Mouse (Mus musculus) liver, embryonic 14.5 days (tissue): Measurements from ENCODE around the gene Fosb. TPM values are rescaled to one million over a fixed set of nuclear protein-coding genes. Genes with fewer than 3 reads are reported as not detected.

ENCODE experiments used
- ATAC-seq: fragments of 200-750 bp; cut with Nextera tagmentation; 2 replicates; pipeline ENCODE4 v1.8.0; 2017; ENCODE audit warnings: moderate number of reproducible peaks, mild to moderate bottlenecking, moderate library complexity; ENCODE audit not compliant: insufficient read depth
- DNase-seq, 3 experiments: peaks; one replicate each; pipeline ENCODE4 v3.0.0-alpha.2; 2012 to 2013; ENCODE audit warnings: low read depth in 3 of 3, low spot score in 3 of 3
- H3K27ac ChIP-seq: fragments of 300-500 bp; sonication (generic); 2 replicates; pipeline ENCODE4 v1.5.1; 2014; ENCODE audit warnings: moderate library complexity, mild to moderate bottlenecking, control low read depth, inconsistent platforms
- H3K27me3 ChIP-seq: fragments of 300-500 bp; sonication (generic); 2 replicates; pipeline ENCODE4 v1.6.1; 2014; ENCODE audit warnings: mild to moderate bottlenecking, low read length, moderate library complexity; ENCODE audit not compliant: control insufficient read depth, insufficient read depth
- H3K36me3 ChIP-seq: fragments of 300-500 bp; sonication (generic); replicated peaks from 2 replicates; pipeline ENCODE4 v1.6.1; 2014; ENCODE audit warnings: low read depth; ENCODE audit not compliant: control insufficient read depth, insufficient read depth
- H3K4me1 ChIP-seq, 2 experiments: fragments of 200-500 bp in 1 of 2; fragments of 300-500 bp in 1 of 2; sonication (generic) in 1 of 2; replicated peaks; 2 replicates each; pipeline ENCODE4 v1.6.1; 2012 to 2014; ENCODE audit warnings: antibody characterized with exemption in 1 of 2, inconsistent platforms in 1 of 2, low read length in 1 of 2; ENCODE audit not compliant: control insufficient read depth in 2 of 2, insufficient read depth in 2 of 2
- H3K4me2 ChIP-seq: fragments of 300-500 bp; sonication (generic); 2 replicates; pipeline ENCODE4 v1.6.1; 2014; ENCODE audit warnings: low read depth, mild to moderate bottlenecking, control low read depth, moderate library complexity
- H3K4me3 ChIP-seq, 2 experiments: fragments of 200-500 bp in 1 of 2; fragments of 300-500 bp in 1 of 2; sonication (generic) in 1 of 2; 2 replicates each; pipeline ENCODE4 v1.5.1; 2012 to 2014; ENCODE audit warnings: low read depth in 2 of 2, low read length in 2 of 2, mild to moderate bottlenecking in 2 of 2, control low read depth in 1 of 2, inconsistent platforms in 1 of 2, moderate library complexity in 1 of 2; ENCODE audit not compliant: insufficient read depth in 1 of 2
- H3K9ac ChIP-seq: fragments of 300-500 bp; sonication (generic); replicated peaks from 2 replicates; pipeline ENCODE4 v1.6.1; 2014; ENCODE audit warnings: mild to moderate bottlenecking, control low read depth, moderate library complexity
- H3K9me3 ChIP-seq: fragments of 300-500 bp; sonication (generic); 2 replicates; pipeline ENCODE4 v1.6.1; 2016; ENCODE audit warnings: low read length, mixed read lengths; ENCODE audit not compliant: control insufficient read depth
- CTCF ChIP-seq: IDR thresholded peaks from 2 replicates; pipeline ENCODE4 v1.5.1; 2016; ENCODE audit warnings: antibody characterized with exemption, low read depth, control low read depth
- EP300 ChIP-seq: IDR thresholded peaks from 2 replicates; pipeline ENCODE4 v1.6.1; 2016; ENCODE audit warnings: antibody characterized with exemption, low read depth
- WGBS: fragments of 180-500 bp; shearing (Covaris S2); extraction: QIAGEN DNeasy Blood & Tissue Kit; methylation state at CpG from one replicate; pipeline ENCODE4 v1.1.7; 2014; ENCODE audit not compliant: insufficient replicate concordance; 5-methylcytosine and 5-hydroxymethylcytosine counted together
- polyA plus RNA-seq, 2 experiments: library from polyadenylated mRNA; depleted of rRNA in 1 of 2; stranded (reverse) in 1 of 2; unstranded in 1 of 2; fragments of >200 nt; fragmentation: Nextera tagmentation in 1 of 2; extraction: Ambion mirVana in 1 of 2; gene quantifications; 2 replicates each; pipeline versions ENCODE4 v1.2.1 to v1.2.3; 2012 to 2014

The Fosb gene
- polyA plus RNA-seq, 2 experiments: 0.03 TPM; not detected in 1

GRCm38 (mm10) chr7:19341250-19341649, 31.4 kb upstream of the Fosb start:
- H3K27me3 ChIP-seq: peaks cover 31% of the 10 kb centered on the region
- H3K36me3 ChIP-seq: no peaks in the 10 kb centered on the region
- TF ChIP-seq EP300: no peak
- TF ChIP-seq CTCF: no peak
- no peak overlapping the region for H3K27ac ChIP-seq
- 21% methylated on average over 10 of the region's 10 CpGs for WGBS
- H3K4me2 ChIP-seq: no peak overlapping the region
- ATAC-seq (no peak), DNase-seq (no peak)
- H3K4me1 ChIP-seq: peaks cover 0 to 14% of the 10 kb centered on the region in 2 experiments; a peak in 3 of 4 replicates
- no peaks in the 10 kb centered on the region for H3K9me3 ChIP-seq
- no peak overlapping the region for H3K4me3 ChIP-seq
- no peak overlapping the region for H3K9ac ChIP-seq

DNA sequence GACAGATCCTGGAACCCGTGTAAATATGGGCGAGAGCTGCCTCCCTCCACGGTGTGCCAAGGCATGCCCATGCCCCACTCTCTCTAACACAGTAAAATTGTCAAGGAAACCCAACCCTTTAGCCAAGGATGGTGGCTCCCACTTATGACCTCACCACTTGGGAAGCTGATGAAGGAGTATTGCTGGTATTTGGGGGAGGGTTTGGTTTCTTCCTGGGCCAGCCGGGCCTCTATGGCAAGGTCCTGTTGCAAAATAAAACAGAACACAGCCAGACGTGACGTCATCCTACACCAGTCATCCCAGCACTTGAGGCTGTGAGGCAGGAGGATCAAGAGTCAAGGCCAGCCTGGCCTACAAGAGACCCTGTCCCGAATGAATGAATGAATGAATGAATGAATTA, 28.7 kb upstream of the Fosb start:
- TF ChIP-seq EP300: no peak
- TF ChIP-seq CTCF: no peak
- Histone ChIP-seq H3K4me1 (peaks cover 0 to 6% of the 10 kb centered on the region in 2 experiments; a peak in 2 of 4 replicates), H3K27me3 (peaks cover 27% of the 10 kb centered on the region), H3K9ac (no peak overlapping the region), H3K4me2 (no peak overlapping the region), H3K36me3 (no peaks in the 10 kb centered on the region), H3K9me3 (no peaks in the 10 kb centered on the region), H3K4me3 (no peak overlapping the region), H3K27ac (no peak overlapping the region)
- WGBS: 60% methylated on average over 7 of the region's 7 CpGs
- ATAC-seq (no peak), DNase-seq (no peak)

DNA sequence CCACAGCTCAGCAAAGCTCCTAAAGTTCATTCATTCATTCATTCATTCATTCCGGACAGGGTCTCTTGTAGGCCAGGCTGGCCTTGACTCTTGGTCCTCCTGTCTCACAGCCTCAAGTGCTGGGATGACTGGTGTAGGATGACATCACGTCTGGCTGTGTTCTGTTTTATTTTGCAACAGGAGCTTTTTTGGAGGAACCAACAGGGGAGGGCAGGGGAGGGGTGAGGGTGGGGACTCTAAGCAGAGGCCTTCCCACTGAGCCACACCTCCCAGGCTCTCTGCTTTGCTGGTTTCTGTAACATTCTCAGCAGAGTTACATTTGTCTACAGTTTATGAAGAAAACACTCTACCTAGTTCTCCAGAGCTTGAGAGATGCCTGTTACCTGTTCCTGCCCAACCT, 28.2 kb upstream of the Fosb start:
- Histone ChIP-seq H3K4me1 (peaks cover 0 to 3% of the 10 kb centered on the region in 2 experiments; a peak in 2 of 4 replicates), H3K36me3 (no peaks in the 10 kb centered on the region), H3K4me3 (no peak overlapping the region), H3K4me2 (no peak overlapping the region), H3K9me3 (no peaks in the 10 kb centered on the region), H3K27ac (no peak overlapping the region), H3K9ac (no peak overlapping the region), H3K27me3 (peaks cover 24% of the 10 kb centered on the region)
- no peak for ATAC-seq
- TF ChIP-seq EP300: no peak
- no peak for TF ChIP-seq CTCF
- WGBS: 36% methylated on average over 2 of the region's 2 CpGs
- DNase-seq: no peak

DNA sequence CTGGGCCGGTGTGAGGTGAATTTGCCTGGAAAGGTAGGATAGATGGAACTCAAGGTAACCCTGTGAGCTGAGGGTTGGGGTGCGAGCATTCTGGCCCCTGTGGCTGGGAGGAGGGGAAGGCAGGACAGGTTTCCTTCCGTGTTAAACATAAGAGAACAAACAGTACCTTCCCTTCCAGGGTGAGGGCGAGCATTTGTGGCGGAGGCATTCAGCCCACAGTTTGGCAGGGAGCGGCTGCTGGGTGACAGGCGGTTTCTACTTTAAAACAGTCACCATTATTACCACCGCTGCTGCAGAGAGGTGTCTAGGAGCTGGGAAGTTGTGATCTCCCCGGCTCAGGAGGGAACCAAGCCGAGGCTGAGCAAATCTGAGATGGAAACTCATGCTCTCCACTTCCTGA, 27.3 kb upstream of the Fosb start:
- 45% methylated on average over 10 of the region's 10 CpGs for WGBS
- Histone ChIP-seq H3K4me3 (no peak overlapping the region), H3K9me3 (no peaks in the 10 kb centered on the region), H3K9ac (no peak overlapping the region), H3K27me3 (peaks cover 18% of the 10 kb centered on the region), H3K4me1 (peaks cover 3% of the 10 kb centered on the region in 2 experiments; a peak in 2 of 4 replicates), H3K27ac (no peak overlapping the region), H3K36me3 (no peaks in the 10 kb centered on the region), H3K4me2 (no peak overlapping the region)
- DNase-seq (no peak), ATAC-seq (no peak)
- TF ChIP-seq EP300: no peak
- no peak for TF ChIP-seq CTCF

GRCm38 (mm10) chr7:19335583-19335982, 25.7 kb upstream of the Fosb start:
- DNase-seq: no peak
- H3K4me2 ChIP-seq: no peak overlapping the region
- H3K27ac ChIP-seq: no peak overlapping the region
- H3K9me3 ChIP-seq: no peaks in the 10 kb centered on the region
- no peaks in the 10 kb centered on the region for H3K36me3 ChIP-seq
- H3K4me1 ChIP-seq: peaks cover 3% of the 10 kb centered on the region in 2 experiments; a peak in 2 of 4 replicates
- no peak overlapping the region for H3K9ac ChIP-seq
- H3K27me3 ChIP-seq: peaks cover 4% of the 10 kb centered on the region
- TF ChIP-seq CTCF: no peak
- no peak for TF ChIP-seq EP300
- no peak for ATAC-seq
- H3K4me3 ChIP-seq: no peak overlapping the region
- 27% methylated on average over 3 of the region's 3 CpGs for WGBS
